Mouse (Mus musculus) megakaryocyte, embryonic 14.5 days (primary cell): Measurements from ENCODE around the gene Rbms3.

Source experiments
- FLI1 ChIP-seq: IDR thresholded peaks from 2 replicates; pipeline ENCODE4 v1.6.1; 2012; ENCODE audit warnings: low read length, inconsistent platforms, mixed read lengths
- GATA1 ChIP-seq: IDR thresholded peaks from 3 replicates; pipeline ENCODE4 v1.6.1; 2012; ENCODE audit warnings: mixed read lengths, low read length, inconsistent platforms, borderline replicate concordance

DNA sequence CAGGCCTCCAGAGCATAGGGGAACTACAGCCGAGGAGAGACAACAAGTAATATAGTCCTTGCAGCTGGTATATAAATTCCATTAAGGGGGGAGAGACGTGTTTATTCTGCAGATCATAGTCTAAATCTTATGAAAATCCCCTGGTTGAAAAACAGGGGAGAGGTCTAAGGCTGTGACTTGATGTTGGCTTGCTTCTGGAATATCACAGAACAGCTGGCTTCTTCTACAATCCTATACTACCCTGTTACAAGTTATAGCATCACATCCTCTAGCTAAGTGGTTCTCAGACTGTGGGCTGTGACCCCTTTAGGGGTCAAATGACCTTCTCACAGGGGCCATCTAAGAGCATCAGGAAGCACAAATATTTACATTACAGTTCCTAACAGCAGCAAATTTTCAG, 419.4 kb downstream of the Rbms3 start:
- TF ChIP-seq GATA1, result no peak
- TF ChIP-seq FLI1, result no peak
